Mouse (Mus musculus) intestine, embryonic 15.5 days (tissue): ENCODE measurements around the gene Gm17949. TPM values are rescaled to one million over a fixed set of nuclear protein-coding genes. Genes with fewer than 3 reads are reported as not detected.

Experiments
- ATAC-seq: fragments of 200-750 bp; cut with Nextera tagmentation; 2 replicates; pipeline ENCODE4 v1.8.0; 2017; ENCODE audit warnings: moderate TSS enrichment, moderate library complexity
- H3K27ac ChIP-seq: fragments of 300-500 bp; sonication (generic); 2 replicates; pipeline ENCODE4 v1.5.1; 2015; ENCODE audit warnings: mild to moderate bottlenecking, inconsistent platforms
- H3K27me3 ChIP-seq: fragments of 300-500 bp; sonication (generic); replicated peaks from 2 replicates; pipeline ENCODE4 v1.6.1; 2015; ENCODE audit warnings: inconsistent platforms
- H3K36me3 ChIP-seq: fragments of 300-500 bp; sonication (generic); 2 replicates; pipeline ENCODE4 v1.6.1; 2015; ENCODE audit warnings: inconsistent platforms
- H3K4me1 ChIP-seq: fragments of 300-500 bp; sonication (generic); replicated peaks from 2 replicates; pipeline ENCODE4 v1.6.1; 2015; ENCODE audit warnings: inconsistent platforms
- H3K4me2 ChIP-seq: fragments of 300-500 bp; sonication (generic); replicated peaks from 2 replicates; pipeline ENCODE4 v1.6.1; 2015; ENCODE audit warnings: mild to moderate bottlenecking, inconsistent platforms
- H3K4me3 ChIP-seq: fragments of 300-500 bp; sonication (generic); replicated peaks from 2 replicates; pipeline ENCODE4 v1.5.1; 2015; ENCODE audit warnings: inconsistent platforms
- H3K9ac ChIP-seq: fragments of 300-500 bp; sonication (generic); 2 replicates; pipeline ENCODE4 v1.6.1; 2015; ENCODE audit warnings: inconsistent platforms
- H3K9me3 ChIP-seq: fragments of 300-500 bp; sonication (generic); 2 replicates; pipeline ENCODE4 v1.6.1; 2016; ENCODE audit warnings: inconsistent platforms
- WGBS: fragments of 180-500 bp; shearing (Covaris S2); methylation state at CpG from one replicate; pipeline ENCODE4 v1.1.7; 2015; 5-methylcytosine and 5-hydroxymethylcytosine counted together
- polyA plus RNA-seq: library from polyadenylated mRNA; unstranded; fragments of >200 nt; fragmentation: Nextera tagmentation; extraction: Ambion mirVana; gene quantifications from 2 replicates; pipeline ENCODE4 v1.2.1, GENCODE M21; 2015

The Gm17949 gene
- polyA plus RNA-seq, 1 experiment from 2014 or later: 0.24 TPM

DNA sequence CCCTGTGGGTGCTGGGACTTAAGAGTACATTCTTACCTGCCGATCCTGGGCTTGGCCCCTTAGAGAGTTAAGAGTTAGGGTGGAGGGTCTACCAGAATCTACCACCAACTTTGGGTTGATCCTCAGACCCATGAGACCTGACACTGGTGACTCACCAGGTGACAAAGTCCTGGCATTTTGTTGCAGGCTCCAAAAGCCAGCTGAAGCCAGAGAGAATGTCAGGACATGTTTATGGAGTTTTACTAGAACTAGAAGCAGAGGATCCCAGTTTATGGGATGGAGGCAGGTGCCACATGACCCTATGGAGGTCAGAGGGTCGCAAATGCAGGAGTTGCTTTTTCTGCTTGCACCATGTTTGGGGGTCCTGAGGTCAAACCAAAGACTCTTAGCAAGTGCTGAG lies 14.8 kb upstream of the Gm17949 start:
- Histone ChIP-seq H3K4me1 (peaks cover 8% of the 10 kb centered on the region), H3K4me3 (peak overlapping the region; percentile 91; the same call in 1 of the 2 replicates), H3K36me3 (peaks cover 26% of the 10 kb centered on the region), H3K9ac (0 out of 2 replicates have a peak overlapping the region, but pooled peaks have one; percentile 8), H3K27ac (no peak overlapping the region), H3K27me3 (no peaks in the 10 kb centered on the region), H3K4me2 (peak overlapping the region; percentile 83; the same call in 1 of the 2 replicates), H3K9me3 (no peaks in the 10 kb centered on the region)
- ATAC-seq: 0 out of 2 replicates have a peak, but pooled peaks have one; percentile 1
- 66% methylated on average over 2 of the region's 2 CpGs for WGBS

GRCm38 (mm10) chr17:56997029-56997667 lies 14.1 kb upstream of the Gm17949 start, which contains the start of gene Alkbh7:
TSS of gene Alkbh7 (plus strand) at chr17:56997339.
- no peaks in the 10 kb centered on the region for H3K27me3 ChIP-seq
- no peaks in the 10 kb centered on the region for H3K9me3 ChIP-seq
- peak; percentile 100 for ATAC-seq
- peak within 1 kb of the TSS; percentile 63 for H3K9ac ChIP-seq
- peak within 1 kb of the TSS; percentile 91 for H3K4me3 ChIP-seq
- peaks cover 26% of the 10 kb centered on the region for H3K36me3 ChIP-seq
- peaks cover 5% of the 10 kb centered on the region for H3K4me1 ChIP-seq
- H3K4me2 ChIP-seq: peak within 1 kb of the TSS; percentile 83
- under 1% methylated on average over 38 of the region's 38 CpGs for WGBS
- H3K27ac ChIP-seq: peak within 1 kb of the TSS; percentile 79

- H3K27ac ChIP-seq: no peak overlapping the region
- H3K9ac ChIP-seq: no peak overlapping the region
- H3K4me3 ChIP-seq: no peak overlapping the region
- 92% methylated on average over 9 of the region's 9 CpGs for WGBS
- H3K4me1 ChIP-seq: peaks cover 5% of the 10 kb centered on the region
- no peak for ATAC-seq
- H3K27me3 ChIP-seq: no peaks in the 10 kb centered on the region
- H3K9me3 ChIP-seq: no peaks in the 10 kb centered on the region
- peaks cover 22% of the 10 kb centered on the region for H3K36me3 ChIP-seq
- H3K4me2 ChIP-seq: no peak overlapping the region
Observed at GRCm38 (mm10) chr17:56999414-56999813, 11.9 kb upstream of the Gm17949 start.

- H3K36me3 ChIP-seq: peaks cover 25% of the 10 kb centered on the region
Observed at GRCm38 (mm10) chr17:56999968-57000609, 11.2 kb upstream of the Gm17949 start, which contains the start of gene Pspn. TSS of gene Pspn (minus strand) at chr17:57000018.

GRCm38 (mm10) chr17:57001228-57001627 lies 10.0 kb upstream of the Gm17949 start:
- WGBS: 46% methylated on average over 8 of the region's 8 CpGs
- no peak overlapping the region for H3K4me3 ChIP-seq
- H3K36me3 ChIP-seq: peaks cover 34% of the 10 kb centered on the region
- no peaks in the 10 kb centered on the region for H3K9me3 ChIP-seq
- no peak overlapping the region for H3K4me2 ChIP-seq
- no peak overlapping the region for H3K9ac ChIP-seq
- peaks cover 5% of the 10 kb centered on the region for H3K4me1 ChIP-seq
- no peaks in the 10 kb centered on the region for H3K27me3 ChIP-seq
- no peak overlapping the region for H3K27ac ChIP-seq
- ATAC-seq: no peak

More at GRCm38 (mm10) chr17:56999968-57000609, 11.2 kb upstream of the Gm17949 start, which contains the start of gene Pspn:
- peaks cover 5% of the 10 kb centered on the region for H3K4me1 ChIP-seq
- WGBS: 87% methylated on average over 9 of the region's 9 CpGs
- H3K4me3 ChIP-seq: no peak within 1 kb of the TSS
- no peaks in the 10 kb centered on the region for H3K9me3 ChIP-seq
- H3K4me2 ChIP-seq: no peak within 1 kb of the TSS
- no peaks in the 10 kb centered on the region for H3K27me3 ChIP-seq
- H3K9ac ChIP-seq: no peak within 1 kb of the TSS
- no peak within 1 kb of the TSS for H3K27ac ChIP-seq
- ATAC-seq: no peak

DNA sequence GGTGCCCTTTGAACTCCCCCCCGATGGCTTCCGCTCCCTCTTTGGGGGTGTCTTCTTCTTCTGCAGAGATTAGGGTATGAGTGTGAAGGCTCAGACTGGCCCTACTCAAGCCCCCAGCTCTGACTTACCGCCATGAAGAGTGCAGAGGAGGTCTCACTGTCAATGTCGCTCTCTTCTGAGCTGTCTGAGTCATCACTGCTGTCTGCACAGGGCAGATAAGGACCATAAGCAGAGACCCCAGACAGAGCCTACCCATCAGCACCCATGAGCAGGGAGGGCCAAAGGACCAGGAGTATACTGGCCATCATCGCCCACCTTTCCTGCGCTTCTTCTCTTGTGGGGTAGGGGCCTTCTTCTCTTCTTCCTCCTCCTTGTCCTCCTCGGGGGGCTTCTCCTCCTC lies 7.3 kb upstream of the Gm17949 start:
- ATAC-seq: no peak

GRCm38 (mm10) chr17:57007137-57007905 lies 3.9 kb upstream of the Gm17949 start:
- H3K9ac ChIP-seq: no peak overlapping the region
- WGBS: 94% methylated on average over 13 of the region's 13 CpGs
- no peak overlapping the region for H3K4me2 ChIP-seq
- no peaks in the 10 kb centered on the region for H3K9me3 ChIP-seq
- H3K36me3 ChIP-seq: peaks cover 48% of the 10 kb centered on the region
- 0 out of 2 replicates have a peak, but pooled peaks cover 7% of the 10 kb centered on the region for H3K4me1 ChIP-seq
- ATAC-seq: no peak
- H3K4me3 ChIP-seq: no peak overlapping the region
- H3K27ac ChIP-seq: no peak overlapping the region
- no peaks in the 10 kb centered on the region for H3K27me3 ChIP-seq

More for the DNA sequence above, 7.3 kb upstream of the Gm17949 start:
- Histone ChIP-seq H3K36me3 (peaks cover 48% of the 10 kb centered on the region), H3K4me2 (no peak overlapping the region), H3K4me3 (no peak overlapping the region), H3K27ac (no peak overlapping the region), H3K27me3 (no peaks in the 10 kb centered on the region), H3K9ac (no peak overlapping the region), H3K4me1 (no peaks in the 10 kb centered on the region), H3K9me3 (no peaks in the 10 kb centered on the region)
- WGBS: 88% methylated on average over 7 of the region's 7 CpGs

DNA sequence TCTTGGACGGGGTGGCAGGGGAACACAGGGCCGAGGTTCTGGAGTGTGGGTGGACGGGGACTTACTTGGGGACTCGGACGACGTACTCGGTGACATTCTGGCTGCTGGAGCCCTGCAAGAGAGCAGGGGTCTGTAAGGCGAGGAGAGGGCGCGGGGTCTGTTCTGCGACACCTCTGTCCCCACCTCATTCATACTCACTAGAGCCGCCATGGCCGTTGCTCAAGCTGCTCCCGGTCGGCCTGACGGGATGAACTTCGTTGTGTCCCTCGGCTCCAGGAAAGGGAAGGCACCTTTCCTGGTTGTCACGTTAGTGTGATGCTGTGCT lies 396 bp upstream of the Gm17949 start:
- H3K9ac ChIP-seq: peak overlapping the region; percentile 73
- H3K4me3 ChIP-seq: peak overlapping the region; percentile 65
- peaks cover 22% of the 10 kb centered on the region for H3K36me3 ChIP-seq
- 0 out of 2 replicates have a peak, but pooled peaks cover 11% of the 10 kb centered on the region for H3K4me1 ChIP-seq
- peak overlapping the region; percentile 83 for H3K4me2 ChIP-seq
- under 1% methylated on average over 19 of the region's 19 CpGs for WGBS
- peak overlapping the region; percentile 67 for H3K27ac ChIP-seq
- peak; percentile 76 for ATAC-seq
- H3K9me3 ChIP-seq: no peaks in the 10 kb centered on the region
- H3K27me3 ChIP-seq: no peaks in the 10 kb centered on the region

GRCm38 (mm10) chr17:57012245-57012795 lies 1.1 kb downstream of the Gm17949 start:
- no peak overlapping the region; the same call in 1 of the 2 replicates for H3K9ac ChIP-seq
- ATAC-seq: no peak
- no peaks in the 10 kb centered on the region for H3K9me3 ChIP-seq
- 0 out of 2 replicates have a peak, but pooled peaks cover 11% of the 10 kb centered on the region for H3K4me1 ChIP-seq
- H3K27ac ChIP-seq: peak overlapping the region; percentile 85
- peaks cover 8% of the 10 kb centered on the region; the same call in 1 of the 2 replicates for H3K36me3 ChIP-seq
- H3K4me3 ChIP-seq: peak overlapping the region; percentile 65
- 69% methylated on average over 13 of the region's 13 CpGs for WGBS
- peak overlapping the region; percentile 80 for H3K4me2 ChIP-seq
- no peaks in the 10 kb centered on the region for H3K27me3 ChIP-seq

GRCm38 (mm10) chr17:57019693-57020092 lies 8.4 kb downstream of the Gm17949 start:
- H3K4me3 ChIP-seq: no peak overlapping the region
- H3K36me3 ChIP-seq: peaks cover 35% of the 10 kb centered on the region
- H3K9ac ChIP-seq: no peak overlapping the region
- ATAC-seq: peak; percentile 21; the same call in 1 of the 2 replicates
- no peaks in the 10 kb centered on the region for H3K9me3 ChIP-seq
- no peaks in the 10 kb centered on the region for H3K27me3 ChIP-seq
- H3K4me2 ChIP-seq: no peak overlapping the region
- 78% methylated on average over 2 of the region's 2 CpGs for WGBS
- no peak overlapping the region for H3K27ac ChIP-seq
- H3K4me1 ChIP-seq: no peaks in the 10 kb centered on the region

DNA sequence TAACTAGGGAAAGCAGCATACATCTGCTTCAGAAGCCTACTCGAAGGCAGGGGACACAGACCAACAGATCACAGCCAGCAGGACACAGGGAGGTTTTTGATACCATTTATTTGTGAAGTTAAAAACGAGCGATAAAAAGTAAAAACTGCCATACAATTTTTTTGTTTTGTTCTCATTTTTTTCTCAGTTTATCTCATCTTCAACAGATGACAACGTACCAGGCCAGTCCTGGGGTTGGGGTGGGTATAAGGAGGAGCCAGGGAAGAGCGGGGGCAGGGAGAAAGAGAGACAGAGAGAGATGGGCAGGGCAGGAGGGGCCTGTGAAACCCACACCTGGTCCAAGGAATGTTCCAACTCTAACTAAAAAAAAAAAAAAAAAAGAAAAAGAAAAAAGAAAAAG lies 9.7 kb downstream of the Gm17949 start:
- H3K4me1 ChIP-seq: no peaks in the 10 kb centered on the region
- no peak overlapping the region for H3K4me2 ChIP-seq
- H3K27ac ChIP-seq: no peak overlapping the region
- H3K36me3 ChIP-seq: peaks cover 47% of the 10 kb centered on the region
- no peaks in the 10 kb centered on the region for H3K9me3 ChIP-seq
- H3K27me3 ChIP-seq: no peaks in the 10 kb centered on the region
- no peak for ATAC-seq
- H3K4me3 ChIP-seq: no peak overlapping the region
- WGBS: 87% methylated on average over 5 of the region's 5 CpGs
- H3K9ac ChIP-seq: no peak overlapping the region

DNA sequence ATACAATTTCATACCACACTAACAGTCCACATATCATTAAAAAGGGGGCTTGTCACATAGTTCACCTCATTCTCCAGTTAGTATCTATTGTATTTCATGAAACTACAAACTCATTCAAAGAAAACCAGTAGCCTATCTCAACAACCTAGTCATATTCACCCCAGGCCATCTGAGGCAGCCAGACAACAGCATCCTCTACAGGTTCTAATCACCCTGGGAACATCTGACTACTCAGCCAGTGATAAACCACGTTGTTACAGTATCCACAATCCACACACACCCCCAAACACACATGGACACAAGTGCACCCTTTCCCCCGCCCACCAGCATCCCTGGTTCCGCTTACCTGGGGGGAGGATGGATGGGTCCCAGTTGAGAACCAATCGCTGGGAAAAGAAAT lies 16.2 kb downstream of the Gm17949 start:
- no peaks in the 10 kb centered on the region for H3K9me3 ChIP-seq
- H3K4me1 ChIP-seq: peaks cover 8% of the 10 kb centered on the region; the same call in 1 of the 2 replicates
- peaks cover 57% of the 10 kb centered on the region for H3K36me3 ChIP-seq
- H3K4me2 ChIP-seq: no peak overlapping the region
- ATAC-seq: no peak
- no peak overlapping the region for H3K4me3 ChIP-seq
- H3K27me3 ChIP-seq: no peaks in the 10 kb centered on the region
- H3K27ac ChIP-seq: no peak overlapping the region
- WGBS: 92% methylated on average over 4 of the region's 4 CpGs
- no peak overlapping the region for H3K9ac ChIP-seq
